Mouse (Mus musculus): ENCODE data around the gene Mettl8. TPM values are rescaled to one million over a fixed set of nuclear protein-coding genes. Genes with fewer than 3 reads are reported as not detected.

Mettl8 gene
- polyA plus RNA-seq, 1 experiment, result 1.4 TPM

- TF ChIP-seq POLR2A (IDR thresholded peaks at IDR 0.05; ENCODE audit: low read depth, low read length), result no peak
- TF ChIP-seq CTCF (IDR thresholded peaks at IDR 0.05; ENCODE audit: extremely low read depth, insufficient read length, insufficient replicate concordance, low read depth, low read length), result no peak
- Histone ChIP-seq H3K4me3 (ENCODE audit: low read depth, low read length) (no peak overlapping the region), H3K4me1 (ENCODE audit: control insufficient read depth, insufficient read depth, insufficient read length, low read length) (0 out of 2 replicates have a peak, but pooled peaks cover 3% of the 10 kb centered on the region), H3K27ac (ENCODE audit: insufficient read depth, low read depth, low read length) (no peak overlapping the region), H3K27me3 (ENCODE audit: control insufficient read depth, insufficient read depth, low read length) (no peaks in the 10 kb centered on the region), H3K36me3 (ENCODE audit: control insufficient read depth, insufficient read depth, low read length) (no peaks in the 10 kb centered on the region)
- WGBS, result 85% methylated on average over 2 of the region's 2 CpGs
Measured at GRCm38 (mm10) chr2:70918516-70918915, 136.9 kb downstream of the Mettl8 start.

Other genes with a start within 250 kb of the Mettl8 start
- 2.3 and 6.5 TPM in 2 replicates for gene Tlk1, start 229.9 kb downstream of the Mettl8 start, polyA plus RNA-seq (2012; rRNA removed)
- 1.8 and 2.1 TPM in 2 replicates for gene Dcaf17, start 255 bp downstream of the Mettl8 start, polyA plus RNA-seq (2012; rRNA removed)
- gene Cybrd1, start 62.3 kb upstream of the Mettl8 start, polyA plus RNA-seq (2012; rRNA removed), result 1.5 and 20.6 TPM in 2 replicates
- 3.2 and 6.3 TPM in 2 replicates for gene Dync1i2, start 156.1 kb upstream of the Mettl8 start, polyA plus RNA-seq (2012; rRNA removed)

Measured in small intestine, adult 2 months (tissue).